Mouse (Mus musculus): Measurements from ENCODE around the gene Fam20c. TPM values are rescaled to one million over a fixed set of nuclear protein-coding genes. Genes with fewer than 3 reads are reported as not detected.

The Fam20c gene
- polyA plus RNA-seq, 1 experiment from 2014 or later: 51.2 TPM

GRCm38 (mm10) chr5:138761836-138762334, 7.6 kb downstream of the Fam20c start:
- Histone ChIP-seq H3K36me3 (ENCODE audit: control insufficient read depth, insufficient read depth, low read length) (peaks cover 67% of the 10 kb centered on the region), H3K9me3 (ENCODE audit: control insufficient read depth, low read length) (no peaks in the 10 kb centered on the region), H3K27ac (replicated peaks; ENCODE audit: low read depth, low read length) (peak overlapping the region; percentile 15), H3K4me3 (replicated peaks; ENCODE audit: low read depth, low read length) (no peak overlapping the region), H3K4me2 (ENCODE audit: low read length) (peak overlapping the region; percentile 16), H3K27me3 (ENCODE audit: control insufficient read depth, insufficient read depth, low read length) (no peaks in the 10 kb centered on the region), H3K4me1 (ENCODE audit: control insufficient read depth, insufficient read depth, low read length) (peaks cover 48% of the 10 kb centered on the region), H3K9ac (replicated peaks; ENCODE audit: low read length) (0 out of 2 replicates have a peak overlapping the region, but pooled peaks have one; percentile 26)
- DNase-seq (no peak), ATAC-seq (ENCODE audit: low FRiP score, low TSS enrichment) (no peak)
- WGBS: 18% methylated on average over 5 of the region's 5 CpGs

GRCm38 (mm10) chr5:138762361-138762760, 8.0 kb downstream of the Fam20c start:
- DNase-seq: no peak
- ATAC-seq (ENCODE audit: low FRiP score, low TSS enrichment): no peak
- Histone ChIP-seq H3K27me3 (ENCODE audit: control insufficient read depth, insufficient read depth, low read length) (no peaks in the 10 kb centered on the region), H3K9ac (replicated peaks; ENCODE audit: low read length) (no peak overlapping the region), H3K4me3 (replicated peaks; ENCODE audit: low read depth, low read length) (no peak overlapping the region), H3K9me3 (ENCODE audit: control insufficient read depth, low read length) (no peaks in the 10 kb centered on the region), H3K36me3 (ENCODE audit: control insufficient read depth, insufficient read depth, low read length) (peaks cover 72% of the 10 kb centered on the region), H3K27ac (replicated peaks; ENCODE audit: low read depth, low read length) (0 out of 2 replicates have a peak overlapping the region, but pooled peaks have one; percentile 15), H3K4me1 (ENCODE audit: control insufficient read depth, insufficient read depth, low read length) (peaks cover 43% of the 10 kb centered on the region), H3K4me2 (ENCODE audit: low read length) (no peak overlapping the region; the same call in 1 of the 2 replicates)
- 82% methylated on average over 4 of the region's 4 CpGs for WGBS

GRCm38 (mm10) chr5:138764601-138765000, 10.3 kb downstream of the Fam20c start:
- ATAC-seq (ENCODE audit: low FRiP score, low TSS enrichment): no peak
- Histone ChIP-seq H3K27ac (replicated peaks; ENCODE audit: low read depth, low read length) (no peak overlapping the region), H3K27me3 (ENCODE audit: control insufficient read depth, insufficient read depth, low read length) (no peaks in the 10 kb centered on the region), H3K9ac (replicated peaks; ENCODE audit: low read length) (no peak overlapping the region), H3K9me3 (ENCODE audit: control insufficient read depth, low read length) (no peaks in the 10 kb centered on the region), H3K4me3 (replicated peaks; ENCODE audit: low read depth, low read length) (no peak overlapping the region), H3K4me1 (ENCODE audit: control insufficient read depth, insufficient read depth, low read length) (peaks cover 24% of the 10 kb centered on the region), H3K36me3 (ENCODE audit: control insufficient read depth, insufficient read depth, low read length) (peaks cover 75% of the 10 kb centered on the region), H3K4me2 (ENCODE audit: low read length) (no peak overlapping the region)
- DNase-seq: no peak
- WGBS: 81% methylated on average over 8 of the region's 8 CpGs

GRCm38 (mm10) chr5:138767650-138768049, 13.3 kb downstream of the Fam20c start:
- no peaks in the 10 kb centered on the region for H3K4me1 ChIP-seq (ENCODE audit: control insufficient read depth, insufficient read depth, low read length)
- no peak overlapping the region for H3K9ac ChIP-seq (replicated peaks; ENCODE audit: low read length)
- H3K9me3 ChIP-seq (ENCODE audit: control insufficient read depth, low read length): no peaks in the 10 kb centered on the region
- no peak overlapping the region for H3K4me2 ChIP-seq (ENCODE audit: low read length)
- peaks cover 64% of the 10 kb centered on the region for H3K36me3 ChIP-seq (ENCODE audit: control insufficient read depth, insufficient read depth, low read length)
- DNase-seq (no peak), ATAC-seq (ENCODE audit: low FRiP score, low TSS enrichment) (no peak)
- WGBS: 82% methylated on average over 11 of the region's 11 CpGs
- H3K4me3 ChIP-seq (replicated peaks; ENCODE audit: low read depth, low read length): no peak overlapping the region
- no peak overlapping the region for H3K27ac ChIP-seq (replicated peaks; ENCODE audit: low read depth, low read length)
- no peaks in the 10 kb centered on the region for H3K27me3 ChIP-seq (ENCODE audit: control insufficient read depth, insufficient read depth, low read length)

- no peaks in the 10 kb centered on the region for H3K27me3 ChIP-seq (ENCODE audit: control insufficient read depth, insufficient read depth, low read length)
- no peaks in the 10 kb centered on the region for H3K4me1 ChIP-seq (ENCODE audit: control insufficient read depth, insufficient read depth, low read length)
- peaks cover 62% of the 10 kb centered on the region for H3K36me3 ChIP-seq (ENCODE audit: control insufficient read depth, insufficient read depth, low read length)
- ATAC-seq (ENCODE audit: low FRiP score, low TSS enrichment): no peak
- no peak for DNase-seq
- no peak overlapping the region for H3K4me2 ChIP-seq (ENCODE audit: low read length)
- no peaks in the 10 kb centered on the region for H3K9me3 ChIP-seq (ENCODE audit: control insufficient read depth, low read length)
- no peak overlapping the region for H3K27ac ChIP-seq (replicated peaks; ENCODE audit: low read depth, low read length)
- no peak overlapping the region for H3K4me3 ChIP-seq (replicated peaks; ENCODE audit: low read depth, low read length)
- no peak overlapping the region for H3K9ac ChIP-seq (replicated peaks; ENCODE audit: low read length)
- 90% methylated on average over 2 of the region's 2 CpGs for WGBS
Observed at GRCm38 (mm10) chr5:138768704-138769103, 14.4 kb downstream of the Fam20c start.

- 93% methylated on average over 5 of the region's 5 CpGs for WGBS
- Histone ChIP-seq H3K4me2 (ENCODE audit: low read length) (no peak overlapping the region), H3K4me3 (replicated peaks; ENCODE audit: low read depth, low read length) (no peak overlapping the region), H3K27me3 (ENCODE audit: control insufficient read depth, insufficient read depth, low read length) (no peaks in the 10 kb centered on the region), H3K36me3 (ENCODE audit: control insufficient read depth, insufficient read depth, low read length) (peaks cover 64% of the 10 kb centered on the region), H3K9me3 (ENCODE audit: control insufficient read depth, low read length) (no peaks in the 10 kb centered on the region), H3K27ac (replicated peaks; ENCODE audit: low read depth, low read length) (no peak overlapping the region), H3K9ac (replicated peaks; ENCODE audit: low read length) (no peak overlapping the region), H3K4me1 (ENCODE audit: control insufficient read depth, insufficient read depth, low read length) (no peaks in the 10 kb centered on the region)
- DNase-seq (no peak), ATAC-seq (ENCODE audit: low FRiP score, low TSS enrichment) (no peak)
Observed at GRCm38 (mm10) chr5:138769126-138769525, 14.8 kb downstream of the Fam20c start.

- Histone ChIP-seq H3K4me3 (replicated peaks; ENCODE audit: low read depth, low read length) (no peak overlapping the region), H3K36me3 (ENCODE audit: control insufficient read depth, insufficient read depth, low read length) (peaks cover 38% of the 10 kb centered on the region)
Observed at GRCm38 (mm10) chr5:138775096-138775495, 20.8 kb downstream of the Fam20c start.

GRCm38 (mm10) chr5:138776346-138776745, 22.0 kb downstream of the Fam20c start:
- ATAC-seq (ENCODE audit: low FRiP score, low TSS enrichment): no peak
- Histone ChIP-seq H3K27ac (replicated peaks; ENCODE audit: low read depth, low read length) (no peak overlapping the region), H3K4me1 (ENCODE audit: control insufficient read depth, insufficient read depth, low read length) (peaks cover 13% of the 10 kb centered on the region), H3K4me2 (ENCODE audit: low read length) (no peak overlapping the region), H3K4me3 (replicated peaks; ENCODE audit: low read depth, low read length) (no peak overlapping the region), H3K27me3 (ENCODE audit: control insufficient read depth, insufficient read depth, low read length) (no peaks in the 10 kb centered on the region), H3K36me3 (ENCODE audit: control insufficient read depth, insufficient read depth, low read length) (peaks cover 32% of the 10 kb centered on the region), H3K9me3 (ENCODE audit: control insufficient read depth, low read length) (no peaks in the 10 kb centered on the region), H3K9ac (replicated peaks; ENCODE audit: low read length) (no peak overlapping the region)
- 74% methylated on average over 1 of the region's 1 CpGs for WGBS
- DNase-seq: no peak

More at GRCm38 (mm10) chr5:138775096-138775495, 20.8 kb downstream of the Fam20c start:
- no peak for ATAC-seq (ENCODE audit: low FRiP score, low TSS enrichment)
- H3K4me2 ChIP-seq (ENCODE audit: low read length): no peak overlapping the region
- DNase-seq: no peak
- no peaks in the 10 kb centered on the region for H3K9me3 ChIP-seq (ENCODE audit: control insufficient read depth, low read length)
- no peak overlapping the region for H3K9ac ChIP-seq (replicated peaks; ENCODE audit: low read length)
- H3K27me3 ChIP-seq (ENCODE audit: control insufficient read depth, insufficient read depth, low read length): no peaks in the 10 kb centered on the region
- H3K4me1 ChIP-seq (ENCODE audit: control insufficient read depth, insufficient read depth, low read length): peaks cover 13% of the 10 kb centered on the region
- WGBS: 92% methylated on average over 5 of the region's 5 CpGs
- H3K27ac ChIP-seq (replicated peaks; ENCODE audit: low read depth, low read length): no peak overlapping the region

- H3K27me3 ChIP-seq (ENCODE audit: control insufficient read depth, insufficient read depth, low read length): no peaks in the 10 kb centered on the region
- no peak overlapping the region for H3K4me2 ChIP-seq (ENCODE audit: low read length)
- H3K36me3 ChIP-seq (ENCODE audit: control insufficient read depth, insufficient read depth, low read length): peaks cover 36% of the 10 kb centered on the region
- WGBS: 36% methylated on average over 9 of the region's 9 CpGs
- no peak overlapping the region for H3K4me3 ChIP-seq (replicated peaks; ENCODE audit: low read depth, low read length)
- peak; percentile 60; the same call in 1 of the 2 replicates for ATAC-seq (ENCODE audit: low FRiP score, low TSS enrichment)
- peak overlapping the region; percentile 82 for H3K27ac ChIP-seq (replicated peaks; ENCODE audit: low read depth, low read length)
- H3K4me1 ChIP-seq (ENCODE audit: control insufficient read depth, insufficient read depth, low read length): peaks cover 13% of the 10 kb centered on the region
- no peak overlapping the region for H3K9ac ChIP-seq (replicated peaks; ENCODE audit: low read length)
- DNase-seq: peak; percentile 72
- no peaks in the 10 kb centered on the region for H3K9me3 ChIP-seq (ENCODE audit: control insufficient read depth, low read length)
Observed at GRCm38 (mm10) chr5:138778731-138779463, 24.6 kb downstream of the Fam20c start.
